Mouse (Mus musculus) hindbrain, embryonic 16.5 days (tissue): ENCODE measurements around the gene Lhx1. TPM values are rescaled to one million over a fixed set of nuclear protein-coding genes. Genes with fewer than 3 reads are reported as not detected.

Source experiments
- ATAC-seq: fragments of 200-750 bp; cut with Nextera tagmentation; 2 replicates; pipeline ENCODE4 v1.8.0; 2017; ENCODE audit warnings: moderate TSS enrichment, moderate library complexity
- H3K27ac ChIP-seq: fragments of 300-500 bp; sonication (generic); 2 replicates; pipeline ENCODE4 v1.5.1; 2014; ENCODE audit warnings: low read depth, mild to moderate bottlenecking, control low read depth, low read length, moderate library complexity
- H3K27me3 ChIP-seq: fragments of 300-500 bp; sonication (generic); replicated peaks from 2 replicates; pipeline ENCODE4 v1.6.1; 2014; ENCODE audit warnings: low read length; ENCODE audit not compliant: control insufficient read depth, insufficient read depth
- H3K36me3 ChIP-seq: fragments of 300-500 bp; sonication (generic); 2 replicates; pipeline ENCODE4 v1.6.1; 2014; ENCODE audit warnings: mild to moderate bottlenecking, low read length, moderate library complexity, mixed read lengths; ENCODE audit not compliant: control insufficient read depth, insufficient read depth
- H3K4me1 ChIP-seq: fragments of 300-500 bp; sonication (generic); 2 replicates; pipeline ENCODE4 v1.6.1; 2014; ENCODE audit warnings: low read depth, low read length; ENCODE audit not compliant: control insufficient read depth, insufficient read depth
- H3K4me2 ChIP-seq: fragments of 300-500 bp; sonication (generic); 2 replicates; pipeline ENCODE4 v1.6.1; 2014; ENCODE audit warnings: mild to moderate bottlenecking, low read length, control low read depth, moderate library complexity
- H3K4me3 ChIP-seq: fragments of 300-500 bp; sonication (generic); 2 replicates; pipeline ENCODE4 v1.5.1; 2014; ENCODE audit warnings: mild to moderate bottlenecking, low read length, control low read depth, moderate library complexity
- H3K9ac ChIP-seq: fragments of 300-500 bp; sonication (generic); 2 replicates; pipeline ENCODE4 v1.6.1; 2014; ENCODE audit warnings: low read depth, mild to moderate bottlenecking, control low read depth, low read length, moderate library complexity
- H3K9me3 ChIP-seq: fragments of 300-500 bp; sonication (generic); 2 replicates; pipeline ENCODE4 v1.6.1; 2014; ENCODE audit warnings: mild to moderate bottlenecking, low read length, moderate library complexity; ENCODE audit not compliant: control insufficient read depth
- WGBS: fragments of 180-500 bp; shearing (Covaris S2); extraction: QIAGEN DNeasy Blood & Tissue Kit; methylation state at CpG from one replicate; pipeline ENCODE4 v1.1.7; 2014; 5-methylcytosine and 5-hydroxymethylcytosine counted together
- polyA plus RNA-seq: library from polyadenylated mRNA; unstranded; fragments of >200 nt; fragmentation: Nextera tagmentation; extraction: Ambion mirVana; gene quantifications from 2 replicates; pipeline ENCODE4 v1.2.1, GENCODE M21; 2015

The Lhx1 gene
- polyA plus RNA-seq = 35.9 and 43.0 TPM in 2 replicates

GRCm38 (mm10) chr11:84525421-84526274 is at the start of gene Lhx1:
Gene Lhx1 (minus strand): TSS chr11:84525535.
- peak; percentile 92 for ATAC-seq
- H3K4me2 ChIP-seq = peak within 1 kb of the TSS; percentile 68
- peaks cover 25% of the 10 kb centered on the region for H3K27me3 ChIP-seq
- WGBS = under 1% methylated on average over 64 of the region's 64 CpGs
- peaks cover 22% of the 10 kb centered on the region for H3K4me1 ChIP-seq
- peak within 1 kb of the TSS; percentile 77 for H3K27ac ChIP-seq
- peak within 1 kb of the TSS; percentile 43 for H3K4me3 ChIP-seq
- H3K36me3 ChIP-seq = no peaks in the 10 kb centered on the region
- no peaks in the 10 kb centered on the region for H3K9me3 ChIP-seq
- H3K9ac ChIP-seq = peak within 1 kb of the TSS; percentile 54

- Histone ChIP-seq H3K4me3 (no peak overlapping the region), H3K4me1 (peaks cover 12% of the 10 kb centered on the region), H3K9me3 (no peaks in the 10 kb centered on the region), H3K9ac (no peak overlapping the region), H3K4me2 (no peak overlapping the region), H3K36me3 (no peaks in the 10 kb centered on the region), H3K27me3 (no peaks in the 10 kb centered on the region), H3K27ac (no peak overlapping the region)
- ATAC-seq = no peak
- WGBS = 26% methylated on average over 8 of the region's 8 CpGs
Observed at GRCm38 (mm10) chr11:84574834-84575233, 49.5 kb upstream of the Lhx1 start.

GRCm38 (mm10) chr11:84573637-84574036 is 48.3 kb upstream of the Lhx1 start:
- ATAC-seq = no peak
- no peak overlapping the region for H3K4me2 ChIP-seq
- H3K9ac ChIP-seq = no peak overlapping the region
- H3K4me1 ChIP-seq = peaks cover 13% of the 10 kb centered on the region
- no peaks in the 10 kb centered on the region for H3K9me3 ChIP-seq
- H3K4me3 ChIP-seq = no peak overlapping the region
- H3K27ac ChIP-seq = no peak overlapping the region
- no peaks in the 10 kb centered on the region for H3K36me3 ChIP-seq
- WGBS = 37% methylated on average over 8 of the region's 8 CpGs
- H3K27me3 ChIP-seq = no peaks in the 10 kb centered on the region

GRCm38 (mm10) chr11:84570812-84571211 is 45.5 kb upstream of the Lhx1 start:
- Histone ChIP-seq H3K9ac (no peak overlapping the region), H3K4me2 (no peak overlapping the region; the same call in 1 of the 2 replicates), H3K9me3 (no peaks in the 10 kb centered on the region), H3K36me3 (no peaks in the 10 kb centered on the region), H3K4me3 (no peak overlapping the region), H3K4me1 (peaks cover 18% of the 10 kb centered on the region), H3K27ac (peak overlapping the region; percentile 36; the same call in 1 of the 2 replicates), H3K27me3 (no peaks in the 10 kb centered on the region)
- 54% methylated on average over 5 of the region's 5 CpGs for WGBS
- no peak for ATAC-seq

- ATAC-seq = peak; percentile 60
- Histone ChIP-seq H3K9me3 (no peaks in the 10 kb centered on the region), H3K4me2 (peak overlapping the region; percentile 39), H3K36me3 (no peaks in the 10 kb centered on the region), H3K4me1 (peaks cover 18% of the 10 kb centered on the region), H3K9ac (peak overlapping the region; percentile 43; the same call in 1 of the 2 replicates), H3K27ac (peak overlapping the region; percentile 36; the same call in 1 of the 2 replicates), H3K27me3 (no peaks in the 10 kb centered on the region), H3K4me3 (no peak overlapping the region)
- 15% methylated on average over 12 of the region's 12 CpGs for WGBS
Observed at GRCm38 (mm10) chr11:84570392-84570791, 45.1 kb upstream of the Lhx1 start.

GRCm38 (mm10) chr11:84569052-84569751 is 43.9 kb upstream of the Lhx1 start:
- no peaks in the 10 kb centered on the region for H3K36me3 ChIP-seq
- no peak overlapping the region for H3K4me3 ChIP-seq
- no peaks in the 10 kb centered on the region for H3K9me3 ChIP-seq
- ATAC-seq = 0 out of 2 replicates have a peak, but pooled peaks have one; percentile 25
- peaks cover 18% of the 10 kb centered on the region for H3K4me1 ChIP-seq
- 38% methylated on average over 8 of the region's 8 CpGs for WGBS
- no peak overlapping the region for H3K4me2 ChIP-seq
- peak overlapping the region; percentile 1; the same call in 1 of the 2 replicates for H3K27ac ChIP-seq
- no peak overlapping the region for H3K9ac ChIP-seq
- H3K27me3 ChIP-seq = no peaks in the 10 kb centered on the region

GRCm38 (mm10) chr11:84568482-84568881 is 43.1 kb upstream of the Lhx1 start:
- H3K27me3 ChIP-seq = no peaks in the 10 kb centered on the region

GRCm38 (mm10) chr11:84566691-84567090 is 41.4 kb upstream of the Lhx1 start:
- no peak for ATAC-seq
- no peak overlapping the region for H3K27ac ChIP-seq

More at GRCm38 (mm10) chr11:84568482-84568881, 43.1 kb upstream of the Lhx1 start:
- Histone ChIP-seq H3K4me1 (peaks cover 22% of the 10 kb centered on the region), H3K27ac (0 out of 2 replicates have a peak overlapping the region, but pooled peaks have one; percentile 10), H3K4me2 (no peak overlapping the region), H3K9ac (no peak overlapping the region), H3K36me3 (no peaks in the 10 kb centered on the region), H3K4me3 (no peak overlapping the region), H3K9me3 (no peaks in the 10 kb centered on the region)
- WGBS = 23% methylated on average over 5 of the region's 5 CpGs
- no peak for ATAC-seq

GRCm38 (mm10) chr11:84565224-84565623 is 39.9 kb upstream of the Lhx1 start:
- no peak overlapping the region for H3K4me3 ChIP-seq
- no peak overlapping the region for H3K4me2 ChIP-seq
- no peaks in the 10 kb centered on the region for H3K36me3 ChIP-seq
- H3K9ac ChIP-seq = no peak overlapping the region
- WGBS = 84% methylated on average over 3 of the region's 3 CpGs
- ATAC-seq = no peak
- peaks cover 26% of the 10 kb centered on the region for H3K4me1 ChIP-seq
- no peaks in the 10 kb centered on the region for H3K9me3 ChIP-seq
- no peaks in the 10 kb centered on the region for H3K27me3 ChIP-seq
- no peak overlapping the region for H3K27ac ChIP-seq

More at GRCm38 (mm10) chr11:84566691-84567090, 41.4 kb upstream of the Lhx1 start:
- no peak overlapping the region for H3K4me3 ChIP-seq
- H3K9me3 ChIP-seq = no peaks in the 10 kb centered on the region
- H3K4me2 ChIP-seq = no peak overlapping the region
- H3K36me3 ChIP-seq = no peaks in the 10 kb centered on the region
- 25% methylated on average over 8 of the region's 8 CpGs for WGBS
- H3K4me1 ChIP-seq = peaks cover 30% of the 10 kb centered on the region
- H3K27me3 ChIP-seq = no peaks in the 10 kb centered on the region
- H3K9ac ChIP-seq = no peak overlapping the region
